ENCODE assay signal across 8 mouse cellular contexts in genomic region chr6:135441126-135441871, GRCm38 (mm10).
A peak's percentile ranks its signal among the peaks of the same experiment; 100 is the strongest.
DNase-seq lines count a peak whose midpoint lies in the region; ATAC-seq and TF ChIP-seq lines count a peak whose summit lies in the region.
"Had no signal": no experiment of that assay in that cellular context is flagged by ENCODE, and none has a peak within 500 bp of the region (broad histone marks: within the 10 kb centered on the region; RNA-seq: fewer than 3 reads in every experiment).

No protein-coding gene starts in this region.

- H3K4me3 ChIP-seq in embryonic facial prominence, embryonic 14.5 days (ENCODE audit: low read depth, low read length) = no peak overlapping the region
- H3K4me3 ChIP-seq in left cerebral cortex, adult 2 months = no peak overlapping the region
- H3K4me3 ChIP-seq in neural tube, embryonic 15.5 days (replicated peaks) = no peak overlapping the region
- no peak overlapping the region for H3K4me3 ChIP-seq in intestine, embryonic 16.5 days (ENCODE audit: low read length)

- no peak overlapping the region for H3K27ac ChIP-seq in embryonic facial prominence, embryonic 14.5 days (replicated peaks; ENCODE audit: low read depth, low read length)
- H3K27ac ChIP-seq in left cerebral cortex, adult 2 months = peak overlapping the region; percentile 78
- peak overlapping the region; percentile 58 for H3K27ac ChIP-seq in neural tube, embryonic 15.5 days (replicated peaks)
- H3K27ac ChIP-seq in intestine, embryonic 16.5 days (ENCODE audit: low read length) = no peak overlapping the region

- TF ChIP-seq CTCF in left cerebral cortex, adult 2 months (IDR thresholded peaks at IDR 0.05) = no peak

- peaks cover 13% of the 10 kb centered on the region; the same call in 1 of the 2 replicates for H3K9me3 ChIP-seq in embryonic facial prominence, embryonic 14.5 days (ENCODE audit: control insufficient read depth, low read length)
- 0 out of 2 replicates have a peak, but pooled peaks cover 3% of the 10 kb centered on the region for H3K9me3 ChIP-seq in neural tube, embryonic 15.5 days (replicated peaks)
- H3K9me3 ChIP-seq in intestine, embryonic 16.5 days (ENCODE audit: control insufficient read depth, low read length) = no peaks in the 10 kb centered on the region

- ATAC-seq in embryonic facial prominence, embryonic 14.5 days (ENCODE audit: low read depth) = no peak; the same call in 1 of the 2 replicates
- ATAC-seq in neural tube, embryonic 15.5 days (ENCODE audit: low FRiP score) = peak; percentile 26; the same call in 1 of the 2 replicates
- ATAC-seq in intestine, embryonic 16.5 days = no peak

- intact Hi-C loops in left cerebral cortex, adult 2 months (cut with DNase I) = loop anchor here (1.0 to 10.0 kb wide), 5 partner anchors 136 to 914 kb away; partner anchors contain the start of gene Grin2b

- no peak overlapping the region for H3K4me2 ChIP-seq in embryonic facial prominence, embryonic 14.5 days (ENCODE audit: low read depth, low read length)
- 0 out of 2 replicates have a peak overlapping the region, but pooled peaks have one; percentile 23 for H3K4me2 ChIP-seq in neural tube, embryonic 15.5 days
- no peak overlapping the region for H3K4me2 ChIP-seq in intestine, embryonic 16.5 days (ENCODE audit: low read depth, low read length)

- H3K27me3 ChIP-seq in embryonic facial prominence, embryonic 14.5 days (replicated peaks; ENCODE audit: control insufficient read depth, insufficient read depth, low read length) = no peaks in the 10 kb centered on the region; the same call in 1 of the 2 replicates
- 0 out of 2 replicates have a peak, but pooled peaks cover 2% of the 10 kb centered on the region for H3K27me3 ChIP-seq in neural tube, embryonic 15.5 days (replicated peaks)
- no peaks in the 10 kb centered on the region for H3K27me3 ChIP-seq in intestine, embryonic 16.5 days (replicated peaks; ENCODE audit: control insufficient read depth, insufficient read depth, low read length)

- peaks cover 7% of the 10 kb centered on the region for H3K4me1 ChIP-seq in embryonic facial prominence, embryonic 14.5 days (ENCODE audit: control insufficient read depth, insufficient read depth, low read length)
- peaks cover 22% of the 10 kb centered on the region for H3K4me1 ChIP-seq in neural tube, embryonic 15.5 days
- peaks cover 5% of the 10 kb centered on the region; the same call in 1 of the 2 replicates for H3K4me1 ChIP-seq in intestine, embryonic 16.5 days (ENCODE audit: control insufficient read depth, insufficient read depth, low read length)

- 53% methylated on average over 11 of the region's 11 CpGs for WGBS in embryonic facial prominence, embryonic 14.5 days
- WGBS in neural tube, embryonic 15.5 days = 33% methylated on average over 11 of the region's 11 CpGs
- WGBS in intestine, embryonic 16.5 days = 58% methylated on average over 11 of the region's 11 CpGs

- no peaks in the 10 kb centered on the region for H3K36me3 ChIP-seq in embryonic facial prominence, embryonic 14.5 days (ENCODE audit: control insufficient read depth, insufficient read depth, low read length)
- no peaks in the 10 kb centered on the region for H3K36me3 ChIP-seq in neural tube, embryonic 15.5 days
- H3K36me3 ChIP-seq in intestine, embryonic 16.5 days (ENCODE audit: control insufficient read depth, insufficient read depth, low read length) = no peaks in the 10 kb centered on the region

- no peak overlapping the region for H3K9ac ChIP-seq in embryonic facial prominence, embryonic 14.5 days (ENCODE audit: low read depth, low read length)
- H3K9ac ChIP-seq in neural tube, embryonic 15.5 days (replicated peaks) = no peak overlapping the region
- no peak overlapping the region for H3K9ac ChIP-seq in intestine, embryonic 16.5 days (ENCODE audit: low read depth, low read length)

- DNase-seq in embryonic facial prominence, embryonic 14.5 days (ENCODE audit: low spot score) = peak; percentile 2
- peak; percentile 74 to 75 for DNase-seq in frontal cortex, postnatal 36 days (ENCODE audit: low spot score in 2 of 2)
- peak; percentile 62 to 69 for DNase-seq in left cerebral cortex, adult 2 months (ENCODE audit: extremely low spot score in 1 of 2, low spot score in 2 of 2)
- no peak for DNase-seq in spleen, adult 12 weeks (ENCODE audit: low spot score)
- no peak for DNase-seq in gastrocnemius, adult 18-20 months (ENCODE audit: low spot score)
- DNase-seq: heart, postnatal 10 days had no signal

Comparison
In these comparisons a context has a peak if more than half of its experiments do, and no peak if none do; other contexts are left out.
1. DNase-seq: peak in embryonic facial prominence, embryonic 14.5 days (single experiment), frontal cortex, postnatal 36 days (2 of 2) and left cerebral cortex, adult 2 months (2 of 2); none in spleen, adult 12 weeks (single experiment) and gastrocnemius, adult 18-20 months (single experiment).
2. H3K27ac ChIP-seq: peak in left cerebral cortex, adult 2 months (single experiment) and neural tube, embryonic 15.5 days (single experiment); none in embryonic facial prominence, embryonic 14.5 days (single experiment) and intestine, embryonic 16.5 days (single experiment).